Mouse (Mus musculus) erythroblast, embryonic 14.5 days (primary cell): ENCODE measurements around the gene Dlx4.

Experiments used
- GATA1 ChIP-seq: IDR thresholded peaks from 2 replicates; pipeline ENCODE4 v1.6.1; 2012; ENCODE audit warnings: low read length, inconsistent platforms, mixed read lengths
- TAL1 ChIP-seq: IDR thresholded peaks from 3 replicates; pipeline ENCODE4 v1.6.1; 2012; ENCODE audit warnings: low read length, inconsistent platforms, mixed read lengths

DNA sequence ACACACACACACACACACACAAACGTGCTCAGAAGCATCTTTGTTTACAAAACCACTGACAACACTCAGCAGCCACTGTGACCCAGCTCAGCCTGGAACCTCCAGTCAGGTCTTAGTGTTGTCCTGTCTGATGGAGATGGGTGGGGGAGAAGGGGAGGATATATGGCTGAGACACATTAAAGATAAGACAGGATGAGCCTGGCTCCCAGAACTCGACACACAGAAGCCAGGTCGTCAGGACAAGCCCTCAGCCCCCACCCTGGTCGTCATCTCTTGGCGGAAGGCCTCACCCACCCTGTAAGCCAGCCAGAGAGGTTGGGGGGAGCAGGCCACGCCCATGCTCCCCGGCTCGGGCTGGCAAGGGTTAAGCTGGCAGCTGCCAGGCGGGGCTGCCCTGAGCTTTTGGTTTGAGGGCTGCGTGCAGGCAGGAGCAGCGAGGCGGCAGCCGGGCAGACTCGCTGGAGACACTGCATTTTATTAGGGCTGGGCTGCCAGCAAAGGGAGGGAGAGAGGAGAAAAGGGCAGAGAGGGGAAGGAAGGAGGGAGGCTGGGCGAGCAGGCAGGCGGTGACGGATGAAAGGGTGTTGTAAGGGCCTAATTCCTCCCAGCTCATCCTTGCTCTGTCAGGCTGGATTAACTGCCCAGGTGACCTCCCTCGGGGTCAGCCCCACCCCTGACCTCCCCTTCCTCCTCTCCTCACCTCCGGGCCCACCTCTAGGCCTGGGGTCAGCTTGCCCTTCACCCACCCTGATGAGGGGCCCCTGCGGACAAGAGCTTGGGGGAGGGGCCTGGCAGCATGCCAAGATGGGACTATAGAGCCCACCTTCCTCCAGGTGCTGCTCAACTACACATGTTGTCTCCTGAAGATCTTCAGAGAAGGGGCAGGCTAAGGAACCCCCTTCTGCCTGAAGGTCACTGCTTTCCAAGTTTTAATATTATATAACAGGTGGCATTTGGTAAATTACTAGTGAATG is 19.5 kb downstream of the Dlx4 start:
- TF ChIP-seq TAL1 (no peak), GATA1 (no peak)
